Mouse (Mus musculus) layer of hippocampus, adult 8-10 months (tissue): ENCODE results near the gene Mapk7. TPM values are rescaled to one million over a fixed set of nuclear protein-coding genes. Genes with fewer than 3 reads are reported as not detected.

Source experiments
- DNase-seq, 2 experiments: peaks; one replicate each; pipeline ENCODE4 v3.0.0; 2022; ENCODE audit warnings: low spot score in 2 of 2
- total RNA-seq, 4 experiments: library from RNA; stranded (reverse); gene quantifications; 2 replicates each; pipeline ENCODE4 v1.2.4; 2022

Gene Mapk7
- total RNA-seq, 4 experiments from 2014 or later, result 27.1 to 28.8 (median 28.2) TPM

DNA sequence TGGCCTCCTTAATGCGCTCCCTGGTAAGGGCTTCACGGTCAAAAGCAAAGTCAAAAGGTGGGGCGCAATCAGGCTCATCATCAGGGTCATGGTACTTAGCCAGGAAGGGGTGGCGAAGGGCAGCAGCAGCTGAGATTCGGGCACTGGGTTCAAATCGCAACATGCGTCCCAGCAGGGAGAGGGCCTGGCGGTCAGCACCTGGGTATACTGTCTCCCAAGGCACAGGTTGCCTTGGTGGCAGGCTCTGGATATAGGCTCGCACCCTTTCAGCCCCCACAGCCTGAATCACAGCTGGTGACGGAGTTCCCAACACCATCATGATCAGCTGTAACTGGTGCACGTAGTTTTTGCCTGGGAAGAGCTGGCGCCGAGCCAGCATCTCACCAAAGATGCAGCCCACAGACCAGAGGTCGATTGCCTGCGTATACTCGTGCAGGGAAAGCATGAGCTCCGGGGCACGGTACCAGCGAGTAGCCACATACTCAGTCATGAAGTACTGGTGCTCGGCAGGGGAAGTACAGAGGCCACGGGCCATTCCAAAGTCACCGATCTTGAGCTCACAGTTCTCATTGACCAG, 3.2 kb downstream of the Mapk7 start:
- DNase-seq, result no peak

- no peak for DNase-seq
Measured at GRCm38 (mm10) chr11:61489874-61490273, 4.3 kb downstream of the Mapk7 start.

DNA sequence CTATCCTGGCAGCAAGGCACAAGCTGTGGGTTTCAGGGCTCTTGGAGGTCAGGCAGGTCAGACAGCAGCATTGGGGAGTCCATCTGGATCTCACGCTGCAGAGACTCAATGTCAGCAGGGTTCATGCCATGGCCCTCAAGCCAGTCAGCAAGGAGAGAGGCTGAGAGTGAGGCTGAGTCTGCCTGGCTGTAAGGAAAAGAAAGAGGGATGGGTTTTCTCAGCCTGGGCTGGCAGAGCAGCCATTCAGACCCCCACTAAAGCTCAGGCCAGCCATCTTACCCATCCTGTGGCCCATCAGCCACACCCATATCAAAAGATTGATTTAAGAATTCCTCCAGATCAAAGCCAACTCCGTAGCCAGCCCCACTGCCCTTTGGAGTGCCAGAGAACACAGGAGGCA, 5.1 kb downstream of the Mapk7 start:
- no peak for DNase-seq

- no peak for DNase-seq
Measured at GRCm38 (mm10) chr11:61487936-61488335, 6.3 kb downstream of the Mapk7 start.

GRCm38 (mm10) chr11:61487401-61487800, 6.8 kb downstream of the Mapk7 start:
- DNase-seq, result no peak

DNA sequence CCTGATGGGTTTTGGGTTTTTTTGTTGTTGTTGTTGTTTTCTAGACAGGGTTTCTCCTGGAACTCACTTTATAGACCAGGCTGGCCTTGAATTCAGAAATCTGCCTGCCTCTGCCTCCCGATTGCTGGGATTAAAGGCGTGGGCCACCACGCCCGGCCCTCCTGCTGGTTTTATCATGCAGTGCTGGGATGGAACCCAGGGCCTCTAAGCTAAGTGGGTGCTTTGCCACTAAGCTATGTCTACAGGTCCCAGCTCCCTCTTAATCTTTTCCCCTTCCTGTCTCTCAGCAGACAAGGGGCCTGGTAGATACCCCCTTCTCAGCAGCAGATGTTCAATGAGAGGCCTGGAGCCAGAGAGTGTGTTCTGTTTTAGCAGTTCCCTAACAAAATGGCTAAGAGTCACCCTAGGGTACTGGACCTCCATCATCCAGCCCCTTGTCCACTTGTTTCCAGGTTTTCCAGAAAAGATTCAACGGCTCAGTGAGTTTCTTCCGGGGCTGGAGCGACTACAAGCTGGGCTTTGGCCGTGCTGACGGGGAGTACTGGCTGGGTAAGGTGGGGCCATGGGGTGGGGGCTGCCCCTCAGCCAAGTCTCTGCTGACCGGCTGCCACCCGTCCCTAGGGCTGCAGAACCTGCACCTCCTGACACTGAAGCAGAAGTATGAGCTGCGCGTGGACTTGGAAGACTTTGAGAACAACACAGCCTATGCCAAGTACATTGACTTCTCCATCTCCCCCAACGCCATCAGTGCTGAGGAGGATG, 7.6 kb downstream of the Mapk7 start:
- DNase-seq, result no peak

DNA sequence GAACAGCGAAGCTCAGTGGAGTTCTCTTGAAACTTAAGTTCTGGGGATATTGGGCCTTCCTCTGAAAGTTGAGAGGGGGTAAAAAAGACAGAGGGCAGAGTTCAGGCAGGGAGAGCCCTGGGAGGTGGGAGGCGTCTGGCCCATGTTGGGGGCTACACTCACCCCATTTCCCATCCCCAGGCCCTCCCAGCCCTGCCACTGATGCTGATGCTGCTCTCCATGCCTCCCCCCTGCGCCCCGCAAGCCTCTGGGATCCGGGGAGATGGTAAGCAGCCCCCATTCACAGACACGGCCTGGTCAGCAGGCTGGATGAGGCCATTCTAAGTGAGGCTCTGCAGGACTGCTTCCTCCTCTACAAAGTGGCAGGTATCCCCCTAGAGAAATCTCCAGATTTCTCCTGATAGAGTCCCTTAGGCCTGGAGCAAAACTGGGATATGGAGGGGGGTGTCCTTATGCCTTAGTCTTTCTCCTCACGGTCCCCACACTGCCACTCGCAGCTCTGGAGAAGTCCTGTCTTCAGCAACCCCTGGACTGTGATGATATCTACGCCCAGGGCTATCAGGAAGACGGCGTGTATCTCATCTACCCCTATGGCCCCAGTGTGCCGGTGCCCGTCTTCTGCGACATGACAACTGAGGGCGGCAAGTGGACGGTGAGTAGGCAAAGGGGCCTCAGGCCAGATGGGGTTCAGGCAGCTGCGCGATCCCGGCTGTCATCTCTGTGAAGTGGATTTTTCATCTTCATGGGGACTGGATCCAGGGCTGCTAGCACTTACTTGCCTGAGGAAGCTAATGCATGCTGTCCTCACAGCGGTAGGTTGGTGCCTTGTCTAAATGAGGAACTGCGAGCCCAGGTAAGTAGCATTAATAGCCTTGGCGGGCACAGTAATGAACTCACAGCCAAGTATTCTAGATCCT, 8.4 kb downstream of the Mapk7 start:
- DNase-seq, result no peak

- DNase-seq, result peak; percentile 79 to 80
Measured at GRCm38 (mm10) chr11:61484613-61485540, 9.3 kb downstream of the Mapk7 start, which contains the start of gene Mfap4. Gene Mfap4, plus strand, starts transcription at chr11:61485431.

DNA sequence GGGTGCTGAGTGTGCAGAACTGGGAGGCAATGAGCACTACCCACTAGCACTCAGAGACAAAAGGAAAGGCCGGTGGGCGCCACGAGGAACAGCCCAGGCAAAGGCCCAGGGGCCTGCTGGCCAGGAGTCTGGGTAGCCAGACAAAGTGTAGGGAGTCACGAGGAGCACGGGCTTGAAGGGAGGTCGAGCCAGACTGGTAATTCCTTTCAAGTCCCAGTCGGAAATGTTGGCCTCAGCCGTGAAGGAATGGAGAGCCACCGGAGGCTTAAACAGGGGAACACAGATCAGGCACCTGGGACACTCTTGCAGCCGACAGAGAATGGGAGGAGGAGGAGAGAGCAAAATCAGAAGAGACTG, 10.0 kb downstream of the Mapk7 start:
- DNase-seq, result no peak

GRCm38 (mm10) chr11:61483226-61483845, 10.9 kb downstream of the Mapk7 start:
- no peak for DNase-seq

- no peak for DNase-seq
Measured at GRCm38 (mm10) chr11:61481239-61482090, 12.7 kb downstream of the Mapk7 start.

DNA sequence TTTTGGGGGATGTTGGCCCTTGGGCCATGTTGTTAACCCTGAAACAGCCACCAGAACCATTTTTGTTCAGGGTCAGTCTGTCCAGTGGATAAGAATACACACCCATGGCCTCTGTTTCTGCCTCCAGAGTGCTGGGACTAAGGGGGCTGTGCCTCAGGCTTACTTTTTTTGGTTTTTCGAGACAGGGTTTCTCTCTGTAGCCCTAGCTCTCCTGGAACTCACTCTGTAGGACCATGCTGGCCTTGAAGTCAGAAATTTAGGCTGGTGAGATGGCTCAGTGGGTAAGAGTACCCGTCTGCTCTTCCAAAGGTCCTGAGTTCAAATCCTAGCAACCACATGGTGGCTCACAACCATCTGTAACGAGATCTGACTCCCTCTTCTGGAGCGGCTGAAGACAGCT, 15.4 kb downstream of the Mapk7 start:
- no peak for DNase-seq

DNA sequence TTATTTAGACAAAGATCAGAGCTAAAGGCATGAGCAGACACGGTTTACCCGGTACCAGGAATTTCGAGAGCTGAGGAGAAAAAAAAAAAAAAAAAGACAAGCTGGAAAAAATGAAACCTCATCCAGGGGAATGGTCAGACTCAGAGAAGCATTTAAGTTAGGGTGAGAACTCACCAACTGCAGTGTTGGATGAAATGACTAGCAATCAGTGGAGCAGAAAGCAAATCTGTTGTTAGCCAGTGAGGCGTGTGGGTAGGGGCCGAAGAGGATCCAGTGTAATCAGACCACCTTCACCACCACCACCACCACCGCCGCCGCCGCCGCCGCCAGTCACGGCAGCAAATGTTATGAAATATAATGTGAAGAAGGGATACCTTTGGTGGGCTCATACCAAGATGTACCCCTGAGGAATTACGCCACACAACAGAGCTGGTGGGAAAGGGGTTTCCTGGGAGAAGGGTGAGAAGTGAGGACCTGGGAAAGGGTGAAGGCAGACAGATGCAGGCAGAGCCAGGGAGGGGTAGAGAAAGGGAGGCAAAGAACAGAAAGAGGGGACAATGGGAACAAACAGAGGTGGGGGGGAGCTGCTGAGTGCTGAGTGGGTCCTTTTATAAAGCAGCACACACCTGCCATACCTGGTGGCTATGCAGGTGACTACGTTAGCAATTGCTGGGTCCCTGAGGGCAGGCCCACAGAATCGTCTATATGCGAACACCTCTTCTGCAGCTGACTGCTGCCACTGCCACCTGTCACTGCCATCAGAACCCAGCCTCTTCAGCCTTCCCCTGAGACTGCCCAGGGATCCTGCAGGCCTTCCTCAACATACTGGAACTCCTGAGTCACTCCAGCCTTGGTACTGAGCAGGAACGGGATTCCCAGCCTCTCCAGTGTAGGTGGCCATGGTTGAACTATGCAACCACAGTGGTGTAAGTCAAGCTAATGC, 16.4 kb downstream of the Mapk7 start:
- no peak for DNase-seq

GRCm38 (mm10) chr11:61476786-61477382, 17.3 kb downstream of the Mapk7 start:
- no peak for DNase-seq

DNA sequence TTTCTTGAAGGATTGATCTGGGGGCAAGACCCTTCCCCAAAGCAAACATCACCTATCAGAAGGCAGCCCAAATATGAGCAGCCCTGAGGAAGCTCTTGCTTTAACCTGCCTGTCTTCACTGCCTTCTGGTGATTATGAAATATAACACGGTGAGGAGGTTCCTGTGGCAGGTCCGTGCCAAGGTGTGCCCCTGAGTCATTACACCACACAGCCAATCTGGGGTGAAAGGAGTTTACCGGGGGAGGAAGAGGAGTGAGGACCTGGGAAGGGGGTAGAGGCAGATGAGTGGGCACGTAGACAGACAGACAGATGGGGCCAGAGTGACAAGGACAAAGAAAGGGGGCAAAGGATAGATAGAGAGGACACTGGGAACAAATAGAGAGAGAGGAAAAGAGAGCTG, 20.6 kb downstream of the Mapk7 start:
- no peak for DNase-seq

DNA sequence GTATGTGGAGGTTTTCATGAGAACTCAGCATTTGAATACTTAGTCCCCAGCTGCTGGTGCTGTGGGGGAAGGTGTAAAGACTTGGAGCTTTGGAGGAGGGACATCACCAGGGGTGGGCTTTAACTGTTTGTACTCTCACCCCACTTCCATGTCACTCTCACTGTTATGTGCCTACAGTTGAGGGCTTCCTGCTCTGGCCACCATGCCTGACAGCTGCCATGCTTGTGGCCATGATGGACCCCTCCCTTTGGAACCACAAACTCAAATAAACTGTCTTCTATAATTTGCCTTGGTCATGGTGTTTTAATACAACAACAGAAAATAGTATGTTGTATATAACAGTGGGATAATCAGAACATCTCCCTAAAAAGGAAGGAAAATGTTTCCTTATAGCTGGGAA, 23.3 kb downstream of the Mapk7 start:
- no peak for DNase-seq

- DNase-seq, result no peak
Measured at GRCm38 (mm10) chr11:61469317-61469917, 24.8 kb downstream of the Mapk7 start.

GRCm38 (mm10) chr11:61468534-61468933, 25.7 kb downstream of the Mapk7 start:
- DNase-seq, result no peak
